Mouse (Mus musculus) bone marrow, adult 2 months (tissue): ENCODE results near the gene Arf6. TPM values are rescaled to one million over a fixed set of nuclear protein-coding genes. Genes with fewer than 3 reads are reported as not detected.

Experiments
- H3K27ac ChIP-seq: fragments of 200-500 bp; 2 replicates; pipeline ENCODE4 v1.5.1; 2012; ENCODE audit warnings: low read depth, mild to moderate bottlenecking, control low read depth, inconsistent platforms, low read length; ENCODE audit not compliant: control insufficient read depth, poor library complexity, insufficient read depth
- H3K4me1 ChIP-seq: fragments of 200-500 bp; 2 replicates; pipeline ENCODE4 v1.6.1; 2011; ENCODE audit warnings: low read length; ENCODE audit not compliant: control insufficient read depth, insufficient read depth
- H3K4me3 ChIP-seq: fragments of 200-500 bp; replicated peaks from 2 replicates; pipeline ENCODE3; 2011; ENCODE audit warnings: mild to moderate bottlenecking, low read depth, low read length, control low read depth; ENCODE audit not compliant: control insufficient read depth
- CTCF ChIP-seq: fragments of 200-500 bp; IDR thresholded peaks from 2 replicates; pipeline ENCODE4 v1.5.1; 2011; ENCODE audit warnings: low read length, control low read depth; ENCODE audit not compliant: control insufficient read depth, insufficient read depth
- POLR2A ChIP-seq: fragments of 200-500 bp; IDR thresholded peaks from 2 replicates; pipeline ENCODE4 v1.6.1; 2011; ENCODE audit warnings: low read depth, mild to moderate bottlenecking, control low read depth, low read length, borderline replicate concordance; ENCODE audit not compliant: control insufficient read depth
- WGBS: fragments of 180-500 bp; shearing (Covaris S2); methylation state at CpG from one replicate; pipeline ENCODE4 v1.1.7; 2018; 5-methylcytosine and 5-hydroxymethylcytosine counted together
- polyA plus RNA-seq: library from polyadenylated mRNA; stranded (reverse); fragments of >200 nt; gene quantifications from 2 replicates; pipeline ENCODE4 v1.2.4, GENCODE M21; 2011; ENCODE audit warnings: low replicate concordance; ENCODE audit not compliant: missing spikeins, insufficient read depth, insufficient read length

Gene Arf6
- polyA plus RNA-seq, 1 experiment, result 48.1 TPM

GRCm38 (mm10) chr12:69390000-69390698 lies 18.2 kb downstream of the Arf6 start:
- WGBS, result 76% methylated on average over 7 of the region's 7 CpGs
- H3K4me1 ChIP-seq, result no peaks in the 10 kb centered on the region; the same call in 1 of the 2 replicates
- H3K4me3 ChIP-seq, result no peak overlapping the region
- TF ChIP-seq POLR2A, result no peak
- no peak for TF ChIP-seq CTCF
- H3K27ac ChIP-seq, result no peak overlapping the region

DNA sequence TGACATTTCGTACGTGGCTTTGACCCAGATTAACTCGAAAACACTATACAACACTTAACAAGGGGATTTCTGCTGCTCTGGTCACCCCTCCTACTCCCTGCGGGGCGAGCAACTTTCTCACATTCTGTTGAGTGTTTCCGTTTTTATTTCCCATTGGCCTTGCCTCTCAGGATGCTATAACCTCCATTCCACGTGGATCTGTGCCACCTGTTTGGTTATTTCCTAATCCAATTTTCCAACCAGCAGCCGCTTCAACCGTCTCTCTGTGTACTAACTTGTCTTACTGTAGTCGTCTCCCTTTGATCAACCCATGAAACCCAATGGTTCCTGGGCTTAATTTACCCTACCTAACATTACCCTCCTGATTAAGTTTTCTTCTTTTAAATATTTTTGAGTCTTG lies 21.1 kb downstream of the Arf6 start:
- TF ChIP-seq POLR2A (no peak), CTCF (no peak)
- WGBS, result 83% methylated on average over 10 of the region's 10 CpGs
- H3K4me3 ChIP-seq, result no peak overlapping the region
- H3K4me1 ChIP-seq, result no peaks in the 10 kb centered on the region; the same call in 1 of the 2 replicates
- H3K27ac ChIP-seq, result no peak overlapping the region

- H3K4me1 ChIP-seq, result no peaks in the 10 kb centered on the region; the same call in 1 of the 2 replicates
- WGBS, result 91% methylated on average over 6 of the region's 6 CpGs
- TF ChIP-seq POLR2A (no peak), CTCF (no peak)
Measured at GRCm38 (mm10) chr12:69394456-69394855, 22.5 kb downstream of the Arf6 start.

DNA sequence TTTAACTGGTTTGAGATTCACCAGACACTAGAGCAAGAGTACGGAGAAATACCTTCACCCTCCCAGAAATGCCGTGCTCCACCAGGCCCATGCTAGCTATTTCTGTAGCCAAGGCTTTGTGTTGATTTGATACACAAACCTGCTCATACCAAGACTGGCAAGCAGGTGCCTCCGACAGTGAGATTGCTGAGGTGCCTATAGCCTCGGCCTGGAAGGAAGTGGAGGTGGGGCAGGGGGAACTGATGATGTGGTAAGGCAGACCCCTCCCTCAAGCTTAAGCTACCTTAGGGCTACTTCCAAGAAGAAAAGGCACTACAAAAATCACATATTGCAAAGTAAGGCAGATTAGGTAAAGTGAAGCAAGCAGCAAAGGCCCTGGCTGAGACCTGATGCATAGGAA lies 28.4 kb downstream of the Arf6 start:
- Histone ChIP-seq H3K4me3 (no peak overlapping the region), H3K4me1 (no peaks in the 10 kb centered on the region; the same call in 1 of the 2 replicates), H3K27ac (no peak overlapping the region)
- TF ChIP-seq CTCF (no peak), POLR2A (no peak)
- 62% methylated on average over 4 of the region's 4 CpGs for WGBS

More at GRCm38 (mm10) chr12:69394456-69394855, 22.5 kb downstream of the Arf6 start:
- Histone ChIP-seq H3K27ac (no peak overlapping the region), H3K4me3 (no peak overlapping the region)

DNA sequence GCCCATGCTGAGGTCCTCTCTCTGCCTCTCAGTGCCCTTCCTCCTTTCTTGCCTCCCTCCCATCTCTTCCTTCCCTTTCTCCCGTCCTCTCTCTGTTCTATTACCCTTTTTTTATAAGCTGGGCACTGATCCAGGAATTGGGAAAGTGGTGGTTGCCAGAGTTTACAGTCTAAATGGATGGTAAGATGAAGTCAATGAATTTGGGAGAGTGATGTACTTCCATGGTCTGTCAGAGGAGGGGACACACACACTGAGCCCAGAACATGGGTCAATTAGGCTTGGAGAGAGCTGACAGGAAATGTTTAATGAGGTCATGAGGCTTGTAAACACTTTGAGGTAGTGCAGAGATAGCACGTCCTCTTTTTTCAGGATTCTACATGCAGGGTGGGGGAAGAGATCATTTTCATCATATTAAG lies 28.9 kb downstream of the Arf6 start:
- WGBS, result 7% methylated on average over 2 of the region's 2 CpGs
- Histone ChIP-seq H3K4me1 (no peaks in the 10 kb centered on the region; the same call in 1 of the 2 replicates), H3K27ac (no peak overlapping the region), H3K4me3 (no peak overlapping the region)
- TF ChIP-seq POLR2A (no peak), CTCF (no peak)

DNA sequence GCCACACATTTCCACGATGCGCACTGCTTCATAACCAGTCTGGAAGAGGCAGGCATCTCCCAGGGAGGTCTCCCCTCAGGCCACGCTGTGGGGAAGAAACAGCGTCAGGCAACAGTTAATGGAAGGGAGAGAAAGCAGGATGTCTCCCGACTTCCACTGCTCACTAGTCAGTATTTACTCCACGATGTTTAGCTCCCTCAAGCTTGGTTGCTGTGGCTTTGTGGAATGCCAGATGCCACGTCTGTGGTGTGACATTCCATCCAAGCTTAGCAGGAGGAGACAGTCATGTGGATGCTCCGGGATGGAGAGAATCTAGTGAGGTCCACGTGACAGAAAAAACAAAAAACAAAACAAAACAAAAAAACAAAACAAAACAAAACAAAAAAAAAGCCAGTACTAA lies 30.1 kb downstream of the Arf6 start:
- Histone ChIP-seq H3K4me1 (no peaks in the 10 kb centered on the region; the same call in 1 of the 2 replicates), H3K27ac (no peak overlapping the region), H3K4me3 (no peak overlapping the region)
- TF ChIP-seq CTCF (no peak), POLR2A (no peak)
- WGBS, result 82% methylated on average over 9 of the region's 9 CpGs

GRCm38 (mm10) chr12:69402594-69403167 lies 30.7 kb downstream of the Arf6 start:
- Histone ChIP-seq H3K4me3 (no peak overlapping the region), H3K27ac (no peak overlapping the region), H3K4me1 (no peaks in the 10 kb centered on the region; the same call in 1 of the 2 replicates)
- WGBS, result 85% methylated on average over 13 of the region's 13 CpGs
- TF ChIP-seq CTCF (no peak), POLR2A (no peak)

- Histone ChIP-seq H3K27ac (no peak overlapping the region), H3K4me3 (no peak overlapping the region), H3K4me1 (peaks cover 2% of the 10 kb centered on the region; the same call in 1 of the 2 replicates)
- WGBS, result 67% methylated on average over 5 of the region's 5 CpGs
- TF ChIP-seq CTCF (no peak), POLR2A (no peak)
Measured at GRCm38 (mm10) chr12:69410767-69411166, 38.8 kb downstream of the Arf6 start.
